Mouse (Mus musculus): ENCODE data around the gene Zbtb3. TPM values are rescaled to one million over a fixed set of nuclear protein-coding genes. Genes with fewer than 3 reads are reported as not detected.

The Zbtb3 gene
- total RNA-seq, 2 experiments from 2014 or later, result 4.5 to 5.5 TPM

Other genes starting within 250 kb of the Zbtb3 start
- 10 to 100 TPM; 19.9 to 20.2 TPM for gene Slc22a8, start 211.3 kb upstream of the Zbtb3 start, total RNA-seq (2021)
- gene Slc22a6, start 184.5 kb upstream of the Zbtb3 start, total RNA-seq (2021), result 1 to 10 TPM; 4.9 to 5.9 TPM
- gene Chrm1, start 138.8 kb upstream of the Zbtb3 start, total RNA-seq (2021), result 100 to 1,000 TPM; 119 to 128 TPM
- 100 to 1,000 TPM; 195 to 198 TPM for gene Slc3a2, start 79.2 kb upstream of the Zbtb3 start, total RNA-seq (2021)
- 10 to 100 TPM; 47.3 to 47.4 TPM for gene Wdr74, start 66.7 kb upstream of the Zbtb3 start, total RNA-seq (2021)
- 1 to 10 TPM; 1.3 to 2.2 TPM for gene 1700092M07Rik, start 61.8 kb upstream of the Zbtb3 start, total RNA-seq (2021)
- 10 to 100 TPM; 68.1 to 69.0 TPM for gene Stx5a, start 61.1 kb upstream of the Zbtb3 start, total RNA-seq (2021)
- gene Nxf1, start 45.5 kb upstream of the Zbtb3 start, total RNA-seq (2021), result 10 to 100 TPM; 72.7 to 76.2 TPM
- 10 to 100 TPM; 87.9 to 93.9 TPM for gene Tmem223, start 31.6 kb upstream of the Zbtb3 start, total RNA-seq (2021)
- 1 to 10 TPM; 7.2 to 8.9 TPM for gene Tmem179b, start 28.1 kb upstream of the Zbtb3 start, total RNA-seq (2021)
- gene Taf6l, start 16.1 kb upstream of the Zbtb3 start, total RNA-seq (2021), result 10 to 100 TPM; 16.4 to 17.8 TPM
- gene Polr2g, start 4.0 kb upstream of the Zbtb3 start, total RNA-seq (2021), result 100 to 1,000 TPM; 109 to 110 TPM
- 10 to 100 TPM; 27.7 to 29.0 TPM for gene Ttc9c, start 16.8 kb downstream of the Zbtb3 start, total RNA-seq (2021)
- 10 to 100 TPM; 98.6 to 98.9 TPM for gene Hnrnpul2, start 17.5 kb downstream of the Zbtb3 start, total RNA-seq (2021)
- gene AC129217.1, start 27.2 kb downstream of the Zbtb3 start, total RNA-seq (2021), result 1 to 10 TPM in 1 of 2 experiments, not detected in 1; 1.9 TPM
- gene Bscl2, start 34.9 kb downstream of the Zbtb3 start, total RNA-seq (2021), result 10 to 100 TPM; 96.1 to 97.0 TPM
- 100 to 1,000 TPM; 319 to 328 TPM for gene Gng3, start 36.6 kb downstream of the Zbtb3 start, total RNA-seq (2021)
- 1 to 10 TPM in 1 of 2 experiments, under 1 TPM in 1; 0.43 to 1.0 TPM for gene Lrrn4cl, start 48.2 kb downstream of the Zbtb3 start, total RNA-seq (2021)
- 100 to 1,000 TPM; 101 TPM for gene Ubxn1, start 68.9 kb downstream of the Zbtb3 start, total RNA-seq (2021)
- gene Uqcc3, start 78.4 kb downstream of the Zbtb3 start, total RNA-seq (2021), result 10 to 100 TPM; 26.1 to 33.3 TPM
- gene Lbhd1, start 81.2 kb downstream of the Zbtb3 start, total RNA-seq (2021), result 1 to 10 TPM; 3.4 to 7.9 TPM
- gene Gm49403, start 81.4 kb downstream of the Zbtb3 start, total RNA-seq (2021), result not detected
- gene 1810009A15Rik, start 86.3 kb downstream of the Zbtb3 start, total RNA-seq (2021), result 10 to 100 TPM; 19.5 to 23.4 TPM
- gene Gm49416, start 86.4 kb downstream of the Zbtb3 start, total RNA-seq (2021), result 1 to 10 TPM in 1 of 2 experiments, not detected in 1; 1.7 TPM
- gene Ints5, start 90.5 kb downstream of the Zbtb3 start, total RNA-seq (2021), result 10 to 100 TPM; 22.0 to 23.1 TPM
- gene Ganab, start 95.5 kb downstream of the Zbtb3 start, total RNA-seq (2021), result 10 to 100 TPM; 94.4 to 96.8 TPM
- gene B3gat3, start 117.8 kb downstream of the Zbtb3 start, total RNA-seq (2021), result 100 to 1,000 TPM; 141 to 144 TPM
- gene Rom1, start 126.8 kb downstream of the Zbtb3 start, total RNA-seq (2021), result 1 to 10 TPM; 2.1 to 2.4 TPM
- 1 to 10 TPM; 7.5 to 8.5 TPM for gene Eml3, start 127.0 kb downstream of the Zbtb3 start, total RNA-seq (2021)
- 10 to 100 TPM; 50.2 to 52.4 TPM for gene Mta2, start 139.3 kb downstream of the Zbtb3 start, total RNA-seq (2021)
- gene Tut1, start 151.3 kb downstream of the Zbtb3 start, total RNA-seq (2021), result 10 to 100 TPM; 14.6 to 16.0 TPM
- gene Eef1g, start 164.5 kb downstream of the Zbtb3 start, total RNA-seq (2021), result 100 to 1,000 TPM; 228 to 251 TPM
- gene Ahnak, start 186.7 kb downstream of the Zbtb3 start, total RNA-seq (2021), result 10 to 100 TPM; 14.5 to 17.8 TPM